Mouse (Mus musculus) liver, embryonic 14.5 days (tissue): ENCODE data around the gene Ncf2. TPM values are rescaled to one million over a fixed set of nuclear protein-coding genes. Genes with fewer than 3 reads are reported as not detected.

Experiments
- ATAC-seq: fragments of 200-750 bp; cut with Nextera tagmentation; 2 replicates; pipeline ENCODE4 v1.8.0; 2017; ENCODE audit warnings: moderate number of reproducible peaks, mild to moderate bottlenecking, moderate library complexity; ENCODE audit not compliant: insufficient read depth
- DNase-seq, 3 experiments: peaks; one replicate each; pipeline ENCODE4 v3.0.0-alpha.2; 2012 to 2013; ENCODE audit warnings: low read depth in 3 of 3, low spot score in 3 of 3
- H3K27ac ChIP-seq: fragments of 300-500 bp; sonication (generic); 2 replicates; pipeline ENCODE4 v1.5.1; 2014; ENCODE audit warnings: moderate library complexity, mild to moderate bottlenecking, control low read depth, inconsistent platforms
- H3K27me3 ChIP-seq: fragments of 300-500 bp; sonication (generic); 2 replicates; pipeline ENCODE4 v1.6.1; 2014; ENCODE audit warnings: mild to moderate bottlenecking, low read length, moderate library complexity; ENCODE audit not compliant: control insufficient read depth, insufficient read depth
- H3K36me3 ChIP-seq: fragments of 300-500 bp; sonication (generic); replicated peaks from 2 replicates; pipeline ENCODE4 v1.6.1; 2014; ENCODE audit warnings: low read depth; ENCODE audit not compliant: control insufficient read depth, insufficient read depth
- H3K4me1 ChIP-seq, 2 experiments: fragments of 200-500 bp in 1 of 2; fragments of 300-500 bp in 1 of 2; sonication (generic) in 1 of 2; replicated peaks; 2 replicates each; pipeline ENCODE4 v1.6.1; 2012 to 2014; ENCODE audit warnings: antibody characterized with exemption in 1 of 2, inconsistent platforms in 1 of 2, low read length in 1 of 2; ENCODE audit not compliant: control insufficient read depth in 2 of 2, insufficient read depth in 2 of 2
- H3K4me2 ChIP-seq: fragments of 300-500 bp; sonication (generic); 2 replicates; pipeline ENCODE4 v1.6.1; 2014; ENCODE audit warnings: low read depth, mild to moderate bottlenecking, control low read depth, moderate library complexity
- H3K4me3 ChIP-seq, 2 experiments: fragments of 200-500 bp in 1 of 2; fragments of 300-500 bp in 1 of 2; sonication (generic) in 1 of 2; 2 replicates each; pipeline ENCODE4 v1.5.1; 2012 to 2014; ENCODE audit warnings: low read depth in 2 of 2, low read length in 2 of 2, mild to moderate bottlenecking in 2 of 2, control low read depth in 1 of 2, inconsistent platforms in 1 of 2, moderate library complexity in 1 of 2; ENCODE audit not compliant: insufficient read depth in 1 of 2
- H3K9ac ChIP-seq: fragments of 300-500 bp; sonication (generic); replicated peaks from 2 replicates; pipeline ENCODE4 v1.6.1; 2014; ENCODE audit warnings: mild to moderate bottlenecking, control low read depth, moderate library complexity
- H3K9me3 ChIP-seq: fragments of 300-500 bp; sonication (generic); 2 replicates; pipeline ENCODE4 v1.6.1; 2016; ENCODE audit warnings: low read length, mixed read lengths; ENCODE audit not compliant: control insufficient read depth
- CTCF ChIP-seq: IDR thresholded peaks from 2 replicates; pipeline ENCODE4 v1.5.1; 2016; ENCODE audit warnings: antibody characterized with exemption, low read depth, control low read depth
- EP300 ChIP-seq: IDR thresholded peaks from 2 replicates; pipeline ENCODE4 v1.6.1; 2016; ENCODE audit warnings: antibody characterized with exemption, low read depth
- WGBS: fragments of 180-500 bp; shearing (Covaris S2); extraction: QIAGEN DNeasy Blood & Tissue Kit; methylation state at CpG from one replicate; pipeline ENCODE4 v1.1.7; 2014; ENCODE audit not compliant: insufficient replicate concordance; 5-methylcytosine and 5-hydroxymethylcytosine counted together
- polyA plus RNA-seq, 2 experiments: library from polyadenylated mRNA; depleted of rRNA in 1 of 2; stranded (reverse) in 1 of 2; unstranded in 1 of 2; fragments of >200 nt; fragmentation: Nextera tagmentation in 1 of 2; extraction: Ambion mirVana in 1 of 2; gene quantifications; 2 replicates each; pipeline versions ENCODE4 v1.2.1 to v1.2.3; 2012 to 2014

Ncf2 gene
- polyA plus RNA-seq, 2 experiments = 7.3 to 7.5 TPM

DNA sequence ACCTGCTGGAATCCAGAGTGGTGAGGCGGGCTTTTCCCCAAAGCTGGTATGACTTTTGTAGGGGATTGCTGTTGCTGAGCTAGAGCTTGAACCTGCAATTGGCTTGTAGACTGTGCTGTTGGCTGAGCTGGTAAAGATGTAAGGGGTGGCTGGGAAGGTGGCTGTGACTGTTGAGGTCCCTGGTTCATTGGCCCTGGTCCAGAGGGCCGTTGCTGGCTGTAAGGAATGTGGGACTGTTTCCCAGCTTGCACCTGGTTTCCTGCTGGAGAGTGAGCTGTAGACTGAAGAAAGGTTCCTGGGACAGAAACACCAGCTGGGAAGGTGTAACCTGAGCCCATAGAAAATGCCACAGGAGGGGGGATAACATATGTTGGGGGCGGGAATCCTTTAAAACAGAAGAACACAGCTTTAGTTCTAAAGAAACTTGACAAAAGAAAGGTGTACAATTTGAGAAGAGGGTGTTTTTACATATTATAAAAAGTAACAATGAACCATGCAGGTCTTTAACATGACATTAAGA is 45.3 kb downstream of the Ncf2 start:
- Histone ChIP-seq H3K27ac (no peak overlapping the region), H3K4me1 (no peaks in the 10 kb centered on the region), H3K4me3 (no peak overlapping the region), H3K36me3 (peaks cover 57% of the 10 kb centered on the region), H3K9me3 (no peaks in the 10 kb centered on the region), H3K27me3 (no peaks in the 10 kb centered on the region), H3K9ac (no peak overlapping the region), H3K4me2 (no peak overlapping the region)
- DNase-seq = no peak
- TF ChIP-seq CTCF (no peak), EP300 (no peak)
- no peak for ATAC-seq
- WGBS = 88% methylated on average over 3 of the region's 3 CpGs

DNA sequence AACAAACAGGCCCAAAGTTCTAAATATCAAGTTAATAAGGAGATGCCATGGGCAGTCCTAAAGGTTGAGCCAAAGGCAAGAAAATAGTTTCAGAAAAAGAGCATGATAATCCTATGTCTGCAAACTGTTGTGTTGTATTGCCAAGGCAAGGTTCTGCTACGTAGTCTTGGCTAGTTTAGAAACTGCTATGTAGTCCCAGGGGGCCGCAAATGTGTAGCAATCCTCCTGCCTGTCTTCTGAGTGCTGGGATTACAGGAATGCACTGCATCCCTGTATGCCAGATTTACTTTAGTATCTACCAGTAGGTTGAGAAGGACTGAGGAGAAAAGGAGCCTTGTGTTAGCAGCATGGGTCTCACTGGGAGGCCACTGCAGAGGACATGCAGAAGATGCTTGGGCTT is 46.9 kb downstream of the Ncf2 start:
- peaks cover 53% of the 10 kb centered on the region for H3K36me3 ChIP-seq
- TF ChIP-seq EP300 (no peak), CTCF (no peak)
- H3K4me2 ChIP-seq = no peak overlapping the region
- H3K4me1 ChIP-seq = no peaks in the 10 kb centered on the region
- WGBS = 84% methylated on average over 2 of the region's 2 CpGs
- H3K9ac ChIP-seq = no peak overlapping the region
- H3K27ac ChIP-seq = no peak overlapping the region
- DNase-seq (no peak), ATAC-seq (no peak)
- no peaks in the 10 kb centered on the region for H3K27me3 ChIP-seq
- H3K4me3 ChIP-seq = no peak overlapping the region
- H3K9me3 ChIP-seq = no peaks in the 10 kb centered on the region

DNA sequence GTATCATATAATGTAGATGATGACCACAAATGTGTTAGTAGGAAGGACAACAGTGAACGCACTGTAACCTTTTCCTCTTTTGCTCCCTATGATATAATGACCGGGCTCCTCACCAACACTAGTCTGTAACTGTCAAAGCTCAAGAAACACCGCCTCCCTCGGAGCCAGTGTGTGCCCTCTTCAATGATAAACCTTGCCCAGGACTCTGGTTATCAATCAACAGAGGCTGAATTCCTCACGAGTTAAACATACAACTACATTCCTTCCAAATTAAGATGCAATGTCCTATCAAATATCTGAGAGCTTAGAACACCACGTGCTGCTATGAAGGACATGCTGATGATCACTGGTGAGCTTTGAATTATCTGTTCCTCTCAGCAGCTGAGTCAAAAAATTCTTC is 69.9 kb downstream of the Ncf2 start:
- 70% methylated on average over 6 of the region's 6 CpGs for WGBS
- no peaks in the 10 kb centered on the region for H3K4me1 ChIP-seq
- ATAC-seq = no peak
- no peak for DNase-seq
- no peak for TF ChIP-seq EP300
- TF ChIP-seq CTCF = no peak
- H3K27me3 ChIP-seq = no peaks in the 10 kb centered on the region
- no peak overlapping the region for H3K9ac ChIP-seq
- no peak overlapping the region for H3K4me3 ChIP-seq
- no peak overlapping the region for H3K4me2 ChIP-seq
- H3K36me3 ChIP-seq = peaks cover 19% of the 10 kb centered on the region
- H3K9me3 ChIP-seq = no peaks in the 10 kb centered on the region
- no peak overlapping the region for H3K27ac ChIP-seq

DNA sequence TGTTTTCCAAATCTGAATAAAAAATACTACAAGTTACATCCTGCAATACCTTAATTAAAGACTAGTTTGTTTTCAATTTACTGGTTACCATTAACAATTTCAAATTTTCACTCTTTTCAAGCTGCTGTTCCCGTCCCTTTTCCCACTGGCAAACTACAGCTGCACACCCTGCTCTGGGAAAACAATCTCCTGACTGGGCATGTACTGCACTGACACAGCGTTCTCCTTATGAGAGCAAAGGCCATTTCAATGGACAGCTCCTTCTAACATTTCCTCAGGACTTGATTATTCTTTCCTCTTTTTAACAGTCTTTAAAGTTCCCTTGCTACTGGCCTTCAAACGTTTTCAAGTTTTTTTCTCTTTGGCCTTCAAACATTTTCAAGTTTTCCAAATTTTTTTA is 71.0 kb downstream of the Ncf2 start:
- no peak overlapping the region for H3K4me2 ChIP-seq
- H3K4me1 ChIP-seq = no peaks in the 10 kb centered on the region
- ATAC-seq (no peak), DNase-seq (no peak)
- H3K9me3 ChIP-seq = no peaks in the 10 kb centered on the region
- no peak overlapping the region for H3K27ac ChIP-seq
- H3K36me3 ChIP-seq = peaks cover 10% of the 10 kb centered on the region
- TF ChIP-seq CTCF (no peak), EP300 (no peak)
- no peak overlapping the region for H3K4me3 ChIP-seq
- WGBS = 63% methylated on average over 3 of the region's 3 CpGs
- H3K27me3 ChIP-seq = no peaks in the 10 kb centered on the region
- no peak overlapping the region for H3K9ac ChIP-seq

Other genes with a start within 250 kb of the Ncf2 start
- gene Apobec4, start 49.6 kb upstream of the Ncf2 start, polyA plus RNA-seq (2012; rRNA removed) = not detected in 2 replicates
- gene Apobec4, start 49.6 kb upstream of the Ncf2 start, polyA plus RNA-seq (2014; fragmentation: Nextera tagmentation; extraction: Ambion mirVana) = not detected in 2 replicates
- gene Rgl1, start 33.8 kb upstream of the Ncf2 start, polyA plus RNA-seq (2012; rRNA removed) = 4.4 and 5.4 TPM in 2 replicates
- 8.6 and 11.5 TPM in 2 replicates for gene Rgl1, start 33.8 kb upstream of the Ncf2 start, polyA plus RNA-seq (2014; fragmentation: Nextera tagmentation; extraction: Ambion mirVana)
- 31.3 and 71.2 TPM in 2 replicates for gene Arpc5, start 33.7 kb upstream of the Ncf2 start, polyA plus RNA-seq (2012; rRNA removed)
- gene Arpc5, start 33.7 kb upstream of the Ncf2 start, polyA plus RNA-seq (2014; fragmentation: Nextera tagmentation; extraction: Ambion mirVana) = 156 and 162 TPM in 2 replicates
- 9.4 and 10.9 TPM in 2 replicates for gene Smg7, start 102.5 kb downstream of the Ncf2 start, polyA plus RNA-seq (2012; rRNA removed)
- gene Smg7, start 102.5 kb downstream of the Ncf2 start, polyA plus RNA-seq (2014; fragmentation: Nextera tagmentation; extraction: Ambion mirVana) = 9.2 and 10.4 TPM in 2 replicates
- 0.02 and 0.05 TPM in 2 replicates for gene Nmnat2, start 154.8 kb downstream of the Ncf2 start, polyA plus RNA-seq (2012; rRNA removed)
- gene Nmnat2, start 154.8 kb downstream of the Ncf2 start, polyA plus RNA-seq (2014; fragmentation: Nextera tagmentation; extraction: Ambion mirVana) = 0.09 TPM in 1 of 2 replicates, not detected in the other